Mouse (Mus musculus) E14TG2a.4 (cell line): ENCODE data around the gene Vamp3.

Experiments used
- CTCF ChIP-seq: conservative IDR thresholded peaks from 2 replicates; pipeline ENCODE4 v1.5.1; 2014; ENCODE audit warnings: low read length
- NANOG ChIP-seq: IDR thresholded peaks from 2 replicates; pipeline ENCODE4 v1.6.1; 2014; ENCODE audit warnings: borderline replicate concordance, low read length, mixed read lengths
- POU5F1 ChIP-seq: IDR thresholded peaks from 2 replicates; pipeline ENCODE4 v1.6.1; 2014; ENCODE audit warnings: low read length, borderline replicate concordance

- TF ChIP-seq CTCF (no peak), NANOG (no peak), POU5F1 (no peak)
Measured at GRCm38 (mm10) chr4:151024152-151024551, 33.6 kb downstream of the Vamp3 start.
